Mouse (Mus musculus): Measurements from ENCODE around the gene Kcnh4.

- TF ChIP-seq CTCF (IDR thresholded peaks at IDR 0.05; ENCODE audit: low read depth, low read length) (no peak), POLR2A (IDR thresholded peaks at IDR 0.05; ENCODE audit: insufficient read depth, low read length) (no peak)
Observed at GRCm38 (mm10) chr11:100784286-100784685, 24.5 kb upstream of the Kcnh4 start.

Data from ES-Bruce4 (cell line).